Mouse (Mus musculus) mesoderm, embryonic 11.5 days (tissue): ENCODE measurements at regions not wholly inside any gene's neighbourhood (a gene's known extent, or its start where the extent isn't known, plus 50 kb on each side); places are given as distances from the start of the nearest gene placed in this dataset.

Experiments used
- DNase-seq: peaks from one replicate; pipeline ENCODE4 v3.0.0-alpha.2; 2012; ENCODE audit warnings: low read depth, low spot score

- DNase-seq = peak; percentile 32
Measured at GRCm38 (mm10) chr1:82041286-82042050, 191.4 kb upstream of the Gm9747 start.

- DNase-seq = peak; percentile 69
Measured at GRCm38 (mm10) chr1:82042051-82042432, 190.9 kb upstream of the Gm9747 start.

GRCm38 (mm10) chr1:82042527-82042926 is 190.4 kb upstream of the Gm9747 start:
- DNase-seq = no peak

GRCm38 (mm10) chr1:82066291-82066690 is 166.6 kb upstream of the Gm9747 start:
- DNase-seq = no peak

- no peak for DNase-seq
Measured at GRCm38 (mm10) chr1:82068571-82068970, 164.3 kb upstream of the Gm9747 start.

GRCm38 (mm10) chr1:82070181-82071109 is 162.5 kb upstream of the Gm9747 start:
- no peak for DNase-seq

GRCm38 (mm10) chr1:82089136-82089839 is 143.6 kb upstream of the Gm9747 start:
- peak; percentile 38 for DNase-seq

- DNase-seq = no peak
Measured at GRCm38 (mm10) chr1:82095101-82095500, 137.8 kb upstream of the Gm9747 start.

GRCm38 (mm10) chr1:82106756-82107155 is 126.2 kb upstream of the Gm9747 start:
- DNase-seq = peak; percentile 63

- no peak for DNase-seq
Measured at GRCm38 (mm10) chr1:82110071-82110635, 122.8 kb upstream of the Gm9747 start.

GRCm38 (mm10) chr1:82112401-82112800 is 120.5 kb upstream of the Gm9747 start:
- DNase-seq = peak; percentile 68

- DNase-seq = peak; percentile 49
Measured at GRCm38 (mm10) chr1:82124503-82124902, 108.4 kb upstream of the Gm9747 start.

- DNase-seq = no peak
Measured at GRCm38 (mm10) chr1:82129700-82130275, 103.1 kb upstream of the Gm9747 start.

GRCm38 (mm10) chr1:82132536-82132935 is 100.4 kb upstream of the Gm9747 start:
- DNase-seq = no peak

GRCm38 (mm10) chr1:82134938-82135337 is 98.0 kb upstream of the Gm9747 start:
- no peak for DNase-seq

GRCm38 (mm10) chr1:82135761-82136331 is 97.1 kb upstream of the Gm9747 start:
- DNase-seq = peak; percentile 10

- no peak for DNase-seq
Measured at GRCm38 (mm10) chr1:82145256-82145655, 87.7 kb upstream of the Gm9747 start.

GRCm38 (mm10) chr1:82150219-82151128 is 82.4 kb upstream of the Gm9747 start:
- peak; percentile 33 for DNase-seq

GRCm38 (mm10) chr1:82155961-82156360 is 77.0 kb upstream of the Gm9747 start:
- DNase-seq = no peak

- no peak for DNase-seq
Measured at GRCm38 (mm10) chr1:82157013-82157412, 75.9 kb upstream of the Gm9747 start.
